Mouse (Mus musculus): ENCODE data around the gene Mrpl53.

The Mrpl53 gene

GRCm38 (mm10) chr6:83122961-83123360 lies 14.1 kb downstream of the Mrpl53 start:
- peak; percentile 91 for DNase-seq

- DNase-seq = peak; percentile 99
Observed at GRCm38 (mm10) chr6:83124851-83125312, 16.0 kb downstream of the Mrpl53 start.

- no peak for DNase-seq
Observed at GRCm38 (mm10) chr6:83125331-83125730, 16.5 kb downstream of the Mrpl53 start, which contains the start of gene Ino80b. Gene Ino80b, minus strand, starts transcription at chr6:83125431.

- DNase-seq = no peak
Observed at GRCm38 (mm10) chr6:83127419-83127818, 18.6 kb downstream of the Mrpl53 start.

GRCm38 (mm10) chr6:83131469-83132034 lies 22.7 kb downstream of the Mrpl53 start:
- no peak for DNase-seq

GRCm38 (mm10) chr6:83132176-83132919 lies 23.5 kb downstream of the Mrpl53 start:
- DNase-seq = no peak

GRCm38 (mm10) chr6:83134226-83134625 lies 25.4 kb downstream of the Mrpl53 start:
- no peak for DNase-seq

- DNase-seq = peak; percentile 94
Observed at GRCm38 (mm10) chr6:83134951-83135513, 26.2 kb downstream of the Mrpl53 start, which contains the start of gene Rtkn. Gene Rtkn, plus strand, starts transcription at chr6:83135463.

GRCm38 (mm10) chr6:83135571-83136161 lies 26.8 kb downstream of the Mrpl53 start:
- DNase-seq = peak; percentile 96

- no peak for DNase-seq
Observed at GRCm38 (mm10) chr6:83136291-83136880, 27.5 kb downstream of the Mrpl53 start.

GRCm38 (mm10) chr6:83136881-83137575 lies 28.2 kb downstream of the Mrpl53 start:
- peak; percentile 99 for DNase-seq

- peak; percentile 99 for DNase-seq
Observed at GRCm38 (mm10) chr6:83137576-83137950, 28.7 kb downstream of the Mrpl53 start.

- peak; percentile 97 for DNase-seq
Observed at GRCm38 (mm10) chr6:83138056-83138455, 29.2 kb downstream of the Mrpl53 start.

- DNase-seq = peak; percentile 88
Observed at GRCm38 (mm10) chr6:83140044-83140443, 31.2 kb downstream of the Mrpl53 start.

- DNase-seq = peak; percentile 94
Observed at GRCm38 (mm10) chr6:83141636-83142035, 32.8 kb downstream of the Mrpl53 start.

- DNase-seq = peak; percentile 97
Observed at GRCm38 (mm10) chr6:83142211-83142731, 33.4 kb downstream of the Mrpl53 start.

- peak; percentile 90 for DNase-seq
Observed at GRCm38 (mm10) chr6:83142886-83143285, 34.0 kb downstream of the Mrpl53 start.

- peak; percentile 77 for DNase-seq
Observed at GRCm38 (mm10) chr6:83145209-83145608, 36.4 kb downstream of the Mrpl53 start.

GRCm38 (mm10) chr6:83145805-83146204 lies 37.0 kb downstream of the Mrpl53 start:
- DNase-seq = peak; percentile 89

- peak; percentile 87 for DNase-seq
Observed at GRCm38 (mm10) chr6:83147280-83147679, 38.4 kb downstream of the Mrpl53 start.

GRCm38 (mm10) chr6:83151721-83152120 lies 42.9 kb downstream of the Mrpl53 start:
- DNase-seq = peak; percentile 90

GRCm38 (mm10) chr6:83153038-83153437 lies 44.2 kb downstream of the Mrpl53 start:
- DNase-seq = peak; percentile 80

Data from heart, adult 11 months (tissue).